Mouse (Mus musculus) CH12.LX (cell line): ENCODE data around the gene Chst11.
A peak's percentile ranks its signal among the peaks of the same experiment; 100 is the strongest.

Source experiments
- CHD2 ChIP-seq: IDR thresholded peaks from 2 replicates; pipeline ENCODE4 v1.6.1; 2011; ENCODE audit warnings: low read length, improper control_type of control experiment
- CTCF ChIP-seq, 2 experiments: IDR thresholded peaks in 1 of 2; conservative IDR thresholded peaks in 1 of 2; 2 replicates each; pipeline ENCODE4 v1.5.1; 2011 to 2012; ENCODE audit warnings: low read depth in 2 of 2, low read length in 2 of 2, improper control_type of control experiment in 1 of 2, inconsistent platforms in 1 of 2, mild to moderate bottlenecking in 1 of 2, moderate library complexity in 1 of 2
- MAX ChIP-seq: IDR thresholded peaks from 2 replicates; pipeline ENCODE4 v1.6.1; 2011; ENCODE audit warnings: low read length, improper control_type of control experiment
- MEF2A ChIP-seq: IDR thresholded peaks from 2 replicates; pipeline ENCODE4 v1.6.1; 2014; ENCODE audit warnings: low read depth, mild to moderate bottlenecking, inconsistent platforms, low read length, improper control_type of control experiment, borderline replicate concordance
- NRF1 ChIP-seq: IDR thresholded peaks from 2 replicates; pipeline ENCODE4 v1.6.1; 2014; ENCODE audit warnings: low read depth, mild to moderate bottlenecking, inconsistent platforms, low read length, improper control_type of control experiment, moderate library complexity
- POLR2A ChIP-seq: IDR thresholded peaks from 2 replicates; pipeline ENCODE4 v1.6.1; 2011; ENCODE audit warnings: low read depth, mild to moderate bottlenecking, improper control_type of control experiment, low read length
- POLR2AphosphoS2 ChIP-seq: IDR thresholded peaks from 2 replicates; pipeline ENCODE4 v1.6.1; 2011; ENCODE audit warnings: low read depth, low read length, improper control_type of control experiment
- RAD21 ChIP-seq: IDR thresholded peaks from 2 replicates; pipeline ENCODE4 v1.6.1; 2011; ENCODE audit warnings: low read depth, mild to moderate bottlenecking, low read length, improper control_type of control experiment, moderate library complexity
- SIN3A ChIP-seq: IDR thresholded peaks from 2 replicates; pipeline ENCODE4 v1.6.1; 2012; ENCODE audit warnings: low read length, improper control_type of control experiment, inconsistent platforms
- TCF12 ChIP-seq: IDR thresholded peaks from 2 replicates; pipeline ENCODE4 v1.6.1; 2014; ENCODE audit warnings: low read depth, mild to moderate bottlenecking, inconsistent platforms, low read length, improper control_type of control experiment
- ZC3H11A ChIP-seq: IDR thresholded peaks from 2 replicates; pipeline ENCODE4 v1.6.1; 2012; ENCODE audit warnings: low read depth, mild to moderate bottlenecking, inconsistent platforms, low read length, improper control_type of control experiment

DNA sequence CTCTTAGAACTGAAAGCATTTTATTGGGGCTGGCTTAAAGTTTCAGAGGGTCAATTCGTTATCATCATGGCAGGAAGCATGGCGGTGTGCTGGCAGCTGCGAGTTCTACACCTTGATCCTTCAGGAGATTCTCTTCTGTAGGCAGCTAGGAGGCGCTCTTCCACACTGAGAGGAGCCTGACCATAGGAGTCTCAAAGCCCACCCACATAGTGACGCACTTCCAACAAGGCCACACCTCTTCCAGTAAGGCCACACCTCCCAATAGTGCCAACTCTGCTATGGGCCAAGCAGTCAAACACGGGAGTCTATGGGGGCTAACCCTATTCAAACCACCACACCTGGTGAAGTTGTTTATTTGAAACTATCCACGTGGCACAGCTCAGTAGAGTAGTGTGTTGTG is 24.0 kb upstream of the Chst11 start:
- TF ChIP-seq CTCF (conservative IDR thresholded peaks at IDR 0.05 in 1 of 2, IDR thresholded peaks at IDR 0.05 in 1 of 2; ENCODE audit: low read depth in 2 of 2, low read length in 2 of 2), result peak in 1 of 2 experiments; percentile 68; a peak in 2 of 4 replicates
- no peak for TF ChIP-seq NRF1
- no peak for TF ChIP-seq TCF12
- TF ChIP-seq ZC3H11A, result no peak
- TF ChIP-seq SIN3A, result no peak
- TF ChIP-seq POLR2A, result no peak
- no peak for TF ChIP-seq POLR2AphosphoS2
- TF ChIP-seq CHD2, result no peak
- no peak for TF ChIP-seq MEF2A
- no peak for TF ChIP-seq MAX
- peak; percentile 65 for TF ChIP-seq RAD21
